Comparison of ENCODE assay signal across 8 mouse cellular contexts in genomic region chr5:77309924-77310772, GRCm38 (mm10). TPM values are rescaled to one million over a fixed set of nuclear protein-coding genes. Genes with fewer than 3 reads are reported as not detected.
A peak's percentile ranks its signal among the peaks of the same experiment; 100 is the strongest.
DNase-seq lines count a peak whose midpoint lies in the region; ATAC-seq lines count a peak whose summit lies in the region.

TSS of gene Noa1 (minus strand) at chr5:77310084.
TSS of gene Polr2b (plus strand) at chr5:77310147.

- intact Hi-C loops in gastrocnemius, postnatal 14 days (cut with DNase I; ENCODE audit: low total_unique reads): no loop called here
- intact Hi-C loops in left cerebral cortex, postnatal 10 days (cut with DNase I): no loop called here

- ATAC-seq in inflammation-experienced regulatory T-cells, adult 6 months: peak; percentile 89
- ATAC-seq in megakaryocyte-erythroid progenitor cell, adult 5-6 weeks (replicated peaks; ENCODE audit: low FRiP score, low TSS enrichment, poor library complexity, severe bottlenecking): peak; percentile 87

- DNase-seq in adrenal gland, adult (ENCODE audit: inconsistent age in 2 of 2, low spot score in 1 of 2): peak; percentile 98 to 99
- DNase-seq in embryo, embryonic 10.5 days (ENCODE audit: low spot score): peak; percentile 99
- DNase-seq in gastrocnemius, postnatal 14 days: peak; percentile 98
- DNase-seq in left cerebral cortex, postnatal 10 days (ENCODE audit: extremely low spot score in 1 of 2, low spot score in 2 of 2): peak; percentile 98
- DNase-seq in right cerebral cortex, postnatal 25 days: peak; percentile 98
- peak; percentile 96 to 98 for DNase-seq in urinary bladder, postnatal 4 days (ENCODE audit: low spot score in 2 of 2)

RNA-seq across cellular contexts. Expression of gene Noa1, which starts in this region (rescaled TPM):
- total RNA-seq in gastrocnemius, postnatal 14 days (2021): 10 to 100 TPM; 15.8 to 17.6 TPM
- polyA plus RNA-seq in inflammation-experienced regulatory T-cells, adult 6 months (2017; shearing (Covaris generic)): 1 to 10 TPM; 4.3 to 6.2 (median 4.8) TPM
- 10 to 100 TPM; 23.3 to 27.5 TPM for total RNA-seq in left cerebral cortex, postnatal 10 days (2021)
- total RNA-seq in megakaryocyte-erythroid progenitor cell, adult 5-6 weeks (2014; fragmentation: Nextera tagmentation): 76.9 and 79.7 TPM in 2 replicates
- total RNA-seq in megakaryocyte-erythroid progenitor cell, adult 5-6 weeks (2017): 40.8 and 45.1 TPM in 2 replicates

RNA-seq across cellular contexts. Expression of gene Polr2b, which starts in this region (rescaled TPM):
- 10 to 100 TPM; 22.1 to 23.4 TPM for total RNA-seq in gastrocnemius, postnatal 14 days (2021)
- 10 to 100 TPM; 51.5 to 53.3 (median 51.6) TPM for polyA plus RNA-seq in inflammation-experienced regulatory T-cells, adult 6 months (2017; shearing (Covaris generic))
- total RNA-seq in left cerebral cortex, postnatal 10 days (2021): 10 to 100 TPM; 50.9 to 54.2 TPM
- 104 and 110 TPM in 2 replicates for total RNA-seq in megakaryocyte-erythroid progenitor cell, adult 5-6 weeks (2014; fragmentation: Nextera tagmentation)
- 195 TPM in 2 replicates for total RNA-seq in megakaryocyte-erythroid progenitor cell, adult 5-6 weeks (2017)

Comparison
In these comparisons a context has a peak if more than half of its experiments do, and no peak if none do; other contexts are left out.
1. Peak in every context shown above with its lines: DNase-seq and ATAC-seq.